Mouse (Mus musculus): Measurements from ENCODE around the gene Basp1. TPM values are rescaled to one million over a fixed set of nuclear protein-coding genes. Genes with fewer than 3 reads are reported as not detected.

Gene Basp1
- polyA plus RNA-seq, 1 experiment: 5.2 TPM

- no peaks in the 10 kb centered on the region for H3K4me1 ChIP-seq (ENCODE audit: control insufficient read depth, insufficient read depth, insufficient read length, low read length)
- H3K4me3 ChIP-seq (ENCODE audit: insufficient read depth, low read depth, low read length): no peak overlapping the region
- no peak overlapping the region for H3K27ac ChIP-seq (replicated peaks; ENCODE audit: low read depth, low read length)
Measured at GRCm38 (mm10) chr15:25363636-25364035, 49.9 kb downstream of the Basp1 start.

GRCm38 (mm10) chr15:25360825-25361224 is 52.7 kb downstream of the Basp1 start:
- H3K27ac ChIP-seq (replicated peaks; ENCODE audit: low read depth, low read length): no peak overlapping the region
- H3K4me3 ChIP-seq (ENCODE audit: insufficient read depth, low read depth, low read length): no peak overlapping the region
- no peaks in the 10 kb centered on the region for H3K4me1 ChIP-seq (ENCODE audit: control insufficient read depth, insufficient read depth, insufficient read length, low read length)

- H3K27ac ChIP-seq (replicated peaks; ENCODE audit: low read depth, low read length): no peak overlapping the region
- no peaks in the 10 kb centered on the region for H3K4me1 ChIP-seq (ENCODE audit: control insufficient read depth, insufficient read depth, insufficient read length, low read length)
Measured at GRCm38 (mm10) chr15:25358680-25359097, 54.9 kb downstream of the Basp1 start.

GRCm38 (mm10) chr15:25355339-25355738 is 58.2 kb downstream of the Basp1 start:
- no peak overlapping the region for H3K4me3 ChIP-seq (ENCODE audit: insufficient read depth, low read depth, low read length)
- H3K27ac ChIP-seq (replicated peaks; ENCODE audit: low read depth, low read length): no peak overlapping the region
- no peaks in the 10 kb centered on the region for H3K4me1 ChIP-seq (ENCODE audit: control insufficient read depth, insufficient read depth, insufficient read length, low read length)

More at GRCm38 (mm10) chr15:25358680-25359097, 54.9 kb downstream of the Basp1 start:
- no peak overlapping the region for H3K4me3 ChIP-seq (ENCODE audit: insufficient read depth, low read depth, low read length)

- Histone ChIP-seq H3K4me1 (ENCODE audit: control insufficient read depth, insufficient read depth, insufficient read length, low read length) (no peaks in the 10 kb centered on the region), H3K27ac (replicated peaks; ENCODE audit: low read depth, low read length) (no peak overlapping the region), H3K4me3 (ENCODE audit: insufficient read depth, low read depth, low read length) (no peak overlapping the region)
Measured at GRCm38 (mm10) chr15:25354738-25355137, 58.8 kb downstream of the Basp1 start.

- no peak overlapping the region for H3K27ac ChIP-seq (replicated peaks; ENCODE audit: low read depth, low read length)
- H3K4me1 ChIP-seq (ENCODE audit: control insufficient read depth, insufficient read depth, insufficient read length, low read length): no peaks in the 10 kb centered on the region
- H3K4me3 ChIP-seq (ENCODE audit: insufficient read depth, low read depth, low read length): no peak overlapping the region
Measured at GRCm38 (mm10) chr15:25353498-25353897, 60.1 kb downstream of the Basp1 start.

GRCm38 (mm10) chr15:25343263-25343662 is 70.3 kb downstream of the Basp1 start:
- Histone ChIP-seq H3K27ac (replicated peaks; ENCODE audit: low read depth, low read length) (no peak overlapping the region), H3K4me1 (ENCODE audit: control insufficient read depth, insufficient read depth, insufficient read length, low read length) (no peaks in the 10 kb centered on the region), H3K4me3 (ENCODE audit: insufficient read depth, low read depth, low read length) (no peak overlapping the region)

GRCm38 (mm10) chr15:25335277-25335676 is 78.3 kb downstream of the Basp1 start:
- H3K4me3 ChIP-seq (ENCODE audit: insufficient read depth, low read depth, low read length): no peak overlapping the region
- no peak overlapping the region for H3K27ac ChIP-seq (replicated peaks; ENCODE audit: low read depth, low read length)
- H3K4me1 ChIP-seq (ENCODE audit: control insufficient read depth, insufficient read depth, insufficient read length, low read length): no peaks in the 10 kb centered on the region

- H3K4me1 ChIP-seq (ENCODE audit: control insufficient read depth, insufficient read depth, insufficient read length, low read length): no peaks in the 10 kb centered on the region
- H3K4me3 ChIP-seq (ENCODE audit: insufficient read depth, low read depth, low read length): no peak overlapping the region
Measured at GRCm38 (mm10) chr15:25331877-25332445, 81.6 kb downstream of the Basp1 start.

GRCm38 (mm10) chr15:25330946-25331345 is 82.6 kb downstream of the Basp1 start:
- no peak overlapping the region for H3K27ac ChIP-seq (replicated peaks; ENCODE audit: low read depth, low read length)
- H3K4me3 ChIP-seq (ENCODE audit: insufficient read depth, low read depth, low read length): no peak overlapping the region
- H3K4me1 ChIP-seq (ENCODE audit: control insufficient read depth, insufficient read depth, insufficient read length, low read length): no peaks in the 10 kb centered on the region

More at GRCm38 (mm10) chr15:25331877-25332445, 81.6 kb downstream of the Basp1 start:
- H3K27ac ChIP-seq (replicated peaks; ENCODE audit: low read depth, low read length): no peak overlapping the region

- Histone ChIP-seq H3K27ac (replicated peaks; ENCODE audit: low read depth, low read length) (no peak overlapping the region), H3K4me3 (ENCODE audit: insufficient read depth, low read depth, low read length) (no peak overlapping the region), H3K4me1 (ENCODE audit: control insufficient read depth, insufficient read depth, insufficient read length, low read length) (no peaks in the 10 kb centered on the region)
Measured at GRCm38 (mm10) chr15:25322601-25323000, 91.0 kb downstream of the Basp1 start.

- Histone ChIP-seq H3K27ac (replicated peaks; ENCODE audit: low read depth, low read length) (no peak overlapping the region), H3K4me3 (ENCODE audit: insufficient read depth, low read depth, low read length) (no peak overlapping the region), H3K4me1 (ENCODE audit: control insufficient read depth, insufficient read depth, insufficient read length, low read length) (no peaks in the 10 kb centered on the region)
Measured at GRCm38 (mm10) chr15:25322111-25322510, 91.5 kb downstream of the Basp1 start.

- Histone ChIP-seq H3K27ac (replicated peaks; ENCODE audit: low read depth, low read length) (no peak overlapping the region), H3K4me1 (ENCODE audit: control insufficient read depth, insufficient read depth, insufficient read length, low read length) (no peaks in the 10 kb centered on the region), H3K4me3 (ENCODE audit: insufficient read depth, low read depth, low read length) (no peak overlapping the region)
Measured at GRCm38 (mm10) chr15:25321636-25322035, 91.9 kb downstream of the Basp1 start.

GRCm38 (mm10) chr15:25314471-25314870 is 99.1 kb downstream of the Basp1 start:
- no peaks in the 10 kb centered on the region for H3K4me1 ChIP-seq (ENCODE audit: control insufficient read depth, insufficient read depth, insufficient read length, low read length)
- H3K27ac ChIP-seq (replicated peaks; ENCODE audit: low read depth, low read length): no peak overlapping the region
- no peak overlapping the region for H3K4me3 ChIP-seq (ENCODE audit: insufficient read depth, low read depth, low read length)

Measured in brown adipose tissue, adult 24 weeks (tissue).